Mouse (Mus musculus): Measurements from ENCODE around the gene Elp4. TPM values are rescaled to one million over a fixed set of nuclear protein-coding genes. Genes with fewer than 3 reads are reported as not detected.
A peak's percentile ranks its signal among the peaks of the same experiment; 100 is the strongest.

Gene Elp4
- polyA plus RNA-seq, 1 experiment from 2014 or later: 15.7 TPM

GRCm38 (mm10) chr2:105674061-105674874 is 230.1 kb downstream of the Elp4 start:
- no peak overlapping the region for H3K27ac ChIP-seq (replicated peaks)
- peaks cover 34% of the 10 kb centered on the region for H3K4me1 ChIP-seq (replicated peaks)
- H3K4me2 ChIP-seq: peak overlapping the region; percentile 62
- peak overlapping the region; percentile 33 for H3K4me3 ChIP-seq (replicated peaks)
- WGBS (ENCODE audit: insufficient replicate concordance): 3% methylated on average over 36 of the region's 36 CpGs
- H3K9me3 ChIP-seq (replicated peaks): no peaks in the 10 kb centered on the region
- H3K27me3 ChIP-seq: peaks cover 100% of the 10 kb centered on the region
- 0 out of 2 replicates have a peak, but pooled peaks have one; percentile 15 for ATAC-seq (ENCODE audit: insufficient read depth)
- no peaks in the 10 kb centered on the region for H3K36me3 ChIP-seq (replicated peaks)
- H3K9ac ChIP-seq: no peak overlapping the region

- 5% methylated on average over 10 of the region's 10 CpGs for WGBS (ENCODE audit: insufficient replicate concordance)
- peaks cover 100% of the 10 kb centered on the region for H3K27me3 ChIP-seq
- H3K4me1 ChIP-seq (replicated peaks): peaks cover 39% of the 10 kb centered on the region
- ATAC-seq (ENCODE audit: insufficient read depth): no peak
- no peak overlapping the region for H3K27ac ChIP-seq (replicated peaks)
- no peaks in the 10 kb centered on the region for H3K36me3 ChIP-seq (replicated peaks)
- peak overlapping the region; percentile 62 for H3K4me2 ChIP-seq
- H3K9me3 ChIP-seq (replicated peaks): no peaks in the 10 kb centered on the region
- H3K4me3 ChIP-seq (replicated peaks): peak overlapping the region; percentile 33; the same call in 1 of the 2 replicates
- H3K9ac ChIP-seq: no peak overlapping the region
Observed at GRCm38 (mm10) chr2:105673631-105674060, 230.7 kb downstream of the Elp4 start.

- Histone ChIP-seq H3K9ac (no peak overlapping the region), H3K27me3 (peaks cover 100% of the 10 kb centered on the region), H3K27ac (replicated peaks) (no peak overlapping the region), H3K4me2 (no peak overlapping the region), H3K4me3 (replicated peaks) (no peak overlapping the region), H3K36me3 (replicated peaks) (no peaks in the 10 kb centered on the region), H3K4me1 (replicated peaks) (peaks cover 41% of the 10 kb centered on the region), H3K9me3 (replicated peaks) (no peaks in the 10 kb centered on the region)
- no peak for ATAC-seq (ENCODE audit: insufficient read depth)
- 3% methylated on average over 6 of the region's 6 CpGs for WGBS (ENCODE audit: insufficient replicate concordance)
Observed at GRCm38 (mm10) chr2:105673054-105673453, 231.3 kb downstream of the Elp4 start.

DNA sequence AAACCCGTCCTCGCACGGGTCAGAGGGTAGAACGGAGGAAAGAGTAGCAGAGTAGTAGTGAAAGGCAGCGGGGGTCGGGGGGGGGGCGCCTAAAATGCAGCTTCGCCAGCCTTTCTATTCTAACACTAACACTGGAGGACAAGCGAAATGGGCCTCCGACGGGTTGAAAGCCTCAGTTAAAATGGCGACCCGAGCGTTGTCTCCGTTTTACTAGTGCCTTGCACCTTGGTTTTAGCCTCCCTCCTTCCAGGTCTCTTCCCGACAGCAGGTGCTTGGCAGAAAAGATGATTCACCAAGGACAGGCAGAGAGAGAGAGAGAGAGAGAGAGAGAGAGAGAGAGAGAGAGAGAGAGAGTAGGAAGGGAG is 231.8 kb downstream of the Elp4 start:
- Histone ChIP-seq H3K4me3 (replicated peaks) (no peak overlapping the region), H3K9ac (no peak overlapping the region), H3K36me3 (replicated peaks) (no peaks in the 10 kb centered on the region), H3K27me3 (peaks cover 100% of the 10 kb centered on the region), H3K4me2 (no peak overlapping the region), H3K4me1 (replicated peaks) (peaks cover 41% of the 10 kb centered on the region), H3K27ac (replicated peaks) (no peak overlapping the region), H3K9me3 (replicated peaks) (no peaks in the 10 kb centered on the region)
- WGBS (ENCODE audit: insufficient replicate concordance): under 1% methylated on average over 16 of the region's 16 CpGs
- ATAC-seq (ENCODE audit: insufficient read depth): no peak

DNA sequence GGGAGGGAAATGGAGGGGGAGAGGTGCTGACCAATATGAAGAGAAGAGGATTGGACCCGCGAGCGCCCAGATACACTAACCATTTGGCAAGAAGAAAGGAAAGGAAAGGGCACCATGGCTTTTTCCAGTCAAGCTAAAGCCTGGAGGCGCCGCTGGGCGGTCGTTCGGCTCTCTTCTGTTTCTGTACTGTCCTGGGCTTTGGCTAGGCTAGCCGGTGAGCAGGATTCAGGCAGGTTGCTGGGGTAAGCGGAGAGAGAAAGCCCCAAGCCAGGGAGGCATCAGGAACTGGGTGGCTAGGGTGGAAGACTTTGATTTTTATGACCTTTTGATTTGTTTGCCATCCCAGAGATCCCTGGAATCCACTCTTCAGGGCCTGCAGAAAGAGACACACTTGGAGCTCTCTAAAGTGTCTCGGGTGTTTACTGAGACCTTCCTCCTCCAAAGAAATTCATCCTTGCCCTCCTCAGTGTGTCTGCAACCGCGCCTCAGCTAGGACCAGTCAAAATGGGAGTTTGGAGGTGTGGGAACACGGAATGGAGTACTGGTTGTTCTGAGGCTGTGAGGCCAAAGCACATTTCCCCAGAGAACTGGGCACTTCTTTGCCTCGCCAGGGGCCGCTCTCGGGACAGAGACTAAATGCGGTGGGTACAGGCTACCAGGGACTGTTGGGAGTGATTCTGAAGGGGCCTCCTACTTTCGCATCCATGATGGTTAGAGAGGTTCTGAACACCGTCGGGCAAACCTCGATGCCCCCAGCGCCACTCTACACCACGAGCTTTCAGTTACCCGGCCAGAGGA is 232.4 kb downstream of the Elp4 start:
- 1% methylated on average over 25 of the region's 25 CpGs for WGBS (ENCODE audit: insufficient replicate concordance)
- Histone ChIP-seq H3K9ac (no peak overlapping the region), H3K9me3 (replicated peaks) (no peaks in the 10 kb centered on the region), H3K4me3 (replicated peaks) (no peak overlapping the region), H3K4me1 (replicated peaks) (peaks cover 41% of the 10 kb centered on the region), H3K27ac (replicated peaks) (no peak overlapping the region), H3K27me3 (peaks cover 100% of the 10 kb centered on the region), H3K4me2 (no peak overlapping the region), H3K36me3 (replicated peaks) (no peaks in the 10 kb centered on the region)
- no peak for ATAC-seq (ENCODE audit: insufficient read depth)

GRCm38 (mm10) chr2:105671116-105671797 is 233.1 kb downstream of the Elp4 start:
- no peaks in the 10 kb centered on the region for H3K36me3 ChIP-seq (replicated peaks)
- peaks cover 100% of the 10 kb centered on the region for H3K27me3 ChIP-seq
- 1% methylated on average over 9 of the region's 9 CpGs for WGBS (ENCODE audit: insufficient replicate concordance)
- no peaks in the 10 kb centered on the region for H3K9me3 ChIP-seq (replicated peaks)
- peaks cover 37% of the 10 kb centered on the region for H3K4me1 ChIP-seq (replicated peaks)
- no peak overlapping the region for H3K27ac ChIP-seq (replicated peaks)
- no peak for ATAC-seq (ENCODE audit: insufficient read depth)
- no peak overlapping the region for H3K4me3 ChIP-seq (replicated peaks)
- H3K4me2 ChIP-seq: no peak overlapping the region
- no peak overlapping the region for H3K9ac ChIP-seq

- no peaks in the 10 kb centered on the region for H3K9me3 ChIP-seq (replicated peaks)
- no peak overlapping the region for H3K9ac ChIP-seq
- H3K4me3 ChIP-seq (replicated peaks): no peak overlapping the region
- WGBS (ENCODE audit: insufficient replicate concordance): under 1% methylated on average over 6 of the region's 6 CpGs
- H3K27ac ChIP-seq (replicated peaks): no peak overlapping the region
- H3K4me2 ChIP-seq: no peak overlapping the region
- peaks cover 100% of the 10 kb centered on the region for H3K27me3 ChIP-seq
- peaks cover 32% of the 10 kb centered on the region for H3K4me1 ChIP-seq (replicated peaks)
- H3K36me3 ChIP-seq (replicated peaks): no peaks in the 10 kb centered on the region
- ATAC-seq (ENCODE audit: insufficient read depth): no peak
Observed at GRCm38 (mm10) chr2:105670731-105671095, 233.7 kb downstream of the Elp4 start.

- H3K27ac ChIP-seq (replicated peaks): no peak overlapping the region
- H3K4me3 ChIP-seq (replicated peaks): no peak overlapping the region
- WGBS (ENCODE audit: insufficient replicate concordance): 2% methylated on average over 29 of the region's 29 CpGs
- H3K4me2 ChIP-seq: no peak overlapping the region
- no peak overlapping the region for H3K9ac ChIP-seq
- H3K36me3 ChIP-seq (replicated peaks): no peaks in the 10 kb centered on the region
- H3K27me3 ChIP-seq: peaks cover 100% of the 10 kb centered on the region
- peaks cover 26% of the 10 kb centered on the region for H3K4me1 ChIP-seq (replicated peaks)
- H3K9me3 ChIP-seq (replicated peaks): no peaks in the 10 kb centered on the region
- ATAC-seq (ENCODE audit: insufficient read depth): no peak
Observed at GRCm38 (mm10) chr2:105669881-105670730, 234.3 kb downstream of the Elp4 start.

DNA sequence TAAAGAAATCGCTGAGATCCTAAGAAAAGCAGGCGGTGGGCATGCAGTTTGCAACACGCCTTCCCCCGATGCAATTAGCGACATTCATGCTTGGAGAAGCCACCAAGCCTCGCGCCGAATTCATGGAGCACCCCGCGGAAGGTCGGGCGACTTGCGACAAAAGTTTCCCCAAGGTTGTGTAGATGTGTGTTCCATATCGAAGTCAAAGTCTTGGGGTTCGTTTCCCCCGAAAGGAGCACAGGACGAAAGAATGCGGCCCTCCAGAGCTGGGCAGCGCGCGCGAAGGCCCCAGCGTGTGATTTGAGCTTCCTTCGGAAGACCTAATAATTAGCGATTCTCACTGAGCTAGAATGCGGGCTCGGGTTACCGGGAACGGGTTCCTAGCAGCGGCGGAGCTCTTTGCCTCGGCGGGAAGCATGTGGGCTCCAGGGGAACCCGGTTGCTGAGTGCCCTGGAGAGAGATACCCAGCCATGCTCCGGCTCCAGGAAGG is 234.9 kb downstream of the Elp4 start:
- Histone ChIP-seq H3K4me3 (replicated peaks) (no peak overlapping the region), H3K9ac (no peak overlapping the region), H3K36me3 (replicated peaks) (no peaks in the 10 kb centered on the region), H3K4me1 (replicated peaks) (peaks cover 19% of the 10 kb centered on the region), H3K27me3 (peaks cover 100% of the 10 kb centered on the region), H3K9me3 (replicated peaks) (no peaks in the 10 kb centered on the region), H3K4me2 (no peak overlapping the region), H3K27ac (replicated peaks) (no peak overlapping the region)
- 1% methylated on average over 35 of the region's 35 CpGs for WGBS (ENCODE audit: insufficient replicate concordance)
- ATAC-seq (ENCODE audit: insufficient read depth): no peak
